Mouse (Mus musculus) mouse trophoblast stem cell (cell line): ENCODE data around the gene Dst.

Source experiments
- in situ Hi-C, 2 experiments: fragments of 300-500 bp; cut with MseI, MboI; formaldehyde crosslinking; loops; 2 replicates in 1 of 2; 3 replicates in 1 of 2; pipeline ENCODE4 v1.15.1; 2025

The Dst gene

GRCm38 (mm10) chr1:34125148-34125547 is 217.1 kb downstream of the Dst start:
- in situ Hi-C loops = no loop called here

GRCm38 (mm10) chr1:34127714-34128474 is 219.9 kb downstream of the Dst start:
- in situ Hi-C loops = no loop called here

- in situ Hi-C loops = no loop called here
These were observed 220.8 kb downstream of the Dst start for GRCm38 (mm10) chr1:34128796-34129195.

- in situ Hi-C loops = no loop called here
These were observed 221.7 kb downstream of the Dst start for GRCm38 (mm10) chr1:34129691-34130090.

GRCm38 (mm10) chr1:34130804-34131203 is 222.8 kb downstream of the Dst start:
- in situ Hi-C loops = no loop called here

GRCm38 (mm10) chr1:34132875-34133274 is 224.8 kb downstream of the Dst start:
- in situ Hi-C loops = no loop called here

GRCm38 (mm10) chr1:34135535-34135934 is 227.5 kb downstream of the Dst start:
- in situ Hi-C loops = no loop called here

GRCm38 (mm10) chr1:34139191-34139853 is 231.3 kb downstream of the Dst start:
- in situ Hi-C loops = no loop called here

GRCm38 (mm10) chr1:34139871-34140471 is 231.9 kb downstream of the Dst start:
- in situ Hi-C loops = no loop called here

GRCm38 (mm10) chr1:34140686-34141085 is 232.7 kb downstream of the Dst start:
- in situ Hi-C loops = no loop called here

- in situ Hi-C loops = no loop called here
These were observed 235.0 kb downstream of the Dst start for GRCm38 (mm10) chr1:34142951-34143580.

GRCm38 (mm10) chr1:34144826-34145225 is 236.8 kb downstream of the Dst start:
- in situ Hi-C loops = no loop called here

GRCm38 (mm10) chr1:34148039-34148438 is 240.0 kb downstream of the Dst start:
- in situ Hi-C loops = no loop called here

- in situ Hi-C loops = no loop called here
These were observed 242.5 kb downstream of the Dst start for GRCm38 (mm10) chr1:34150416-34151093.

- in situ Hi-C loops = no loop called here
These were observed 244.7 kb downstream of the Dst start for GRCm38 (mm10) chr1:34152683-34153082.

- in situ Hi-C loops = no loop called here
These were observed 248.0 kb downstream of the Dst start for GRCm38 (mm10) chr1:34156058-34156457.

- in situ Hi-C loops = no loop called here
These were observed 249.7 kb downstream of the Dst start for GRCm38 (mm10) chr1:34157702-34158101.

GRCm38 (mm10) chr1:34158822-34159221 is 250.8 kb downstream of the Dst start:
- in situ Hi-C loops = no loop called here

GRCm38 (mm10) chr1:34159898-34160297 is 251.9 kb downstream of the Dst start:
- in situ Hi-C loops = loop anchor here (5.0 to 10.0 kb wide), 2 partner anchors 43 to 105 kb away; no protein-coding TSS in a partner anchor

- in situ Hi-C loops = loop anchor here (5.0 to 10.0 kb wide), 3 partner anchors 42 to 110 kb away; no protein-coding TSS in a partner anchor
These were observed 256.7 kb downstream of the Dst start for GRCm38 (mm10) chr1:34164616-34165295.

GRCm38 (mm10) chr1:34165926-34166325 is 257.9 kb downstream of the Dst start:
- in situ Hi-C loops = loop anchor here in 1 of 2 experiments (5.0 to 10.0 kb wide), 2 partner anchors 44 to 111 kb away; no protein-coding TSS in a partner anchor
